Mouse (Mus musculus): ENCODE measurements at regions not wholly inside any gene's neighbourhood (a gene's known extent, or its start where the extent isn't known, plus 50 kb on each side); places are given as distances from the start of the nearest gene placed in this dataset.

DNA sequence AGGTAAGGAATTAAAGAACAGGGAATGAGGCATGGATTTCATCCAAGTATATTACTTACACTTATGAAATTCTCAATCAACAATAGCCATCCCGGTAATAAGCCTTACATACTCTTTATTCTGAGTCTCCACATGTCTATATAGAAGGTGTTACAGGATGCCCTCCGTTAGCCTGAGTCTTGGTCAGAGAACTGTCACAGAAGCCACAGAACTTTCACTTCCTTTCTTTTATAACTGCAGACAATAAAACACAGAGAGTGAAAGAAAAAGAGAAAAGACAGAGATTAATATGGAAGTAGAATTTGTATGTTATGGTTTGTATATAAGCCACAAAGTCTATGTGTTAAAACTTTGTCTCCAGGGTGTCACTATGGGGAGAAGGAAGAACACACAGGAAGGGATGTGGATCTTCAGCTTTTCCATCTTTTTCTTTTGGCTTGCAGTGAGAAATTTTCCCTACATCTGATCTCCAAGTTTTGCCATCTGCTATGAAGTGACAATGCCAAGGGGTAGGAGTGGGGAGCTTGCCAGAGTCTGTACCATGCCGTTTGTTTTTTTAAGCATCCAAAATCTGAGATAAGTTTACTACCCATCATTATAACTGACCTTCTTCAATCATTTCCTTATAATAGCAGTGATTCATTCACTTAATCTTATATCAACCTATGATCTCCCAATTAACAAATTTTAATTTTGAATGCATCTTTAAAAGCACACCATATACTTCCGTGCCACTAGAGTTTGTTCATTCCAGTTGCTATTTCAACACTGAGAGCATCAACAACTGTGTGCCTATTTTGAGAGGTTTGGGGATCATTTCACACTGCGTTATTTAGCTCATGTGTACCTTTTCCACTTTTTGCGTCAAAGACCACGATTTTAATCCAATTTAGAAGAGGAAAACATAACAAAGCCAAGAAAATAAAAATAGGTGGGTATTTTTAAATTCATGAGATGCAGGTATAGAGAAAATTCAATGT is 262.8 kb upstream of the Brinp3 start:
- TF ChIP-seq POLR2A (IDR thresholded peaks at IDR 0.05; ENCODE audit: low read depth, low read length): no peak
- TF ChIP-seq CTCF (IDR thresholded peaks at IDR 0.05; ENCODE audit: extremely low read depth, insufficient read length, insufficient replicate concordance, low read depth, low read length): no peak

Data from small intestine, adult 2 months (tissue).